Mouse (Mus musculus) olfactory bulb, adult 2 months (tissue): ENCODE results near the gene Ciapin1.

Experiments
- CTCF ChIP-seq: fragments of 200-500 bp; IDR thresholded peaks from 2 replicates; pipeline ENCODE4 v1.5.1; 2012; ENCODE audit warnings: low read depth, mild to moderate bottlenecking, low read length, moderate library complexity; ENCODE audit not compliant: insufficient read depth
- POLR2A ChIP-seq: fragments of 200-500 bp; IDR thresholded peaks from 2 replicates; pipeline ENCODE4 v1.6.1; 2012; ENCODE audit warnings: mild to moderate bottlenecking, low read depth, low read length, moderate library complexity; ENCODE audit not compliant: insufficient read depth

DNA sequence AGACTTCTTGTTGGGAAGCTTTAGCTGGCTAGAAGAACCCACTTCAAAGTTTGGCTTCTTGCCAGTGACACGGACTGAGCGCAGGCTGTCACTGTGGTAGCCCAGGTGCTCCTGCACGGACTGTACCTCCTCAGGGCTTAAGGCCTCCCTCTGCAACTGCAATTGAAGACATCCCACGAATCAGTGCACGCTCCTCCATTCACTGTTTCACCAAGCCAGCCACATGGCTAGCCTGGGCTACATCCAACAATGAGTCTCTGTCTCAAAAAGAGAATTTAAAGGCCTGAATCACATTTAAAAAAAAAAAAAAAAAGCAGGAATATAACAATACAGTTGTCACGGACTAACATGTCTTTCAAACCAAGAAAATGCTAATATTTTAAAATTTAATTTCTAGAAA is 9.9 kb downstream of the Ciapin1 start:
- TF ChIP-seq CTCF: no peak
- no peak for TF ChIP-seq POLR2A
